Mouse (Mus musculus): ENCODE measurements around the gene Casc1.

Gene Casc1

GRCm38 (mm10) chr6:145210816-145211338, at the start of gene Casc1, which contains the start of gene Etfrf1:
TSS of gene Casc1 (minus strand) at chr6:145211005.
TSS of gene Etfrf1 (plus strand) at chr6:145211134.
- DNase-seq (ENCODE audit: low spot score): peak; percentile 99

GRCm38 (mm10) chr6:145256701-145257073, 45.9 kb upstream of the Casc1 start:
- no peak for DNase-seq (ENCODE audit: low spot score)

GRCm38 (mm10) chr6:145255952-145256700, 45.3 kb upstream of the Casc1 start:
- no peak for DNase-seq (ENCODE audit: low spot score)

GRCm38 (mm10) chr6:145250820-145251219, 40.0 kb upstream of the Casc1 start:
- no peak for DNase-seq (ENCODE audit: low spot score)

- DNase-seq (ENCODE audit: low spot score): peak; percentile 96
Measured at GRCm38 (mm10) chr6:145250185-145250791, 39.5 kb upstream of the Casc1 start, which contains the start of gene Kras. TSS of gene Kras (minus strand) at chr6:145250239.

GRCm38 (mm10) chr6:145249291-145250184, 38.7 kb upstream of the Casc1 start:
- DNase-seq (ENCODE audit: low spot score): peak; percentile 79

GRCm38 (mm10) chr6:145247886-145248285, 37.1 kb upstream of the Casc1 start:
- no peak for DNase-seq (ENCODE audit: low spot score)

GRCm38 (mm10) chr6:145246841-145247240, 36.0 kb upstream of the Casc1 start:
- DNase-seq (ENCODE audit: low spot score): no peak

- no peak for DNase-seq (ENCODE audit: low spot score)
Measured at GRCm38 (mm10) chr6:145242521-145242920, 31.7 kb upstream of the Casc1 start.

GRCm38 (mm10) chr6:145240285-145240684, 29.5 kb upstream of the Casc1 start:
- no peak for DNase-seq (ENCODE audit: low spot score)

GRCm38 (mm10) chr6:145237148-145237547, 26.3 kb upstream of the Casc1 start:
- no peak for DNase-seq (ENCODE audit: low spot score)

GRCm38 (mm10) chr6:145235367-145235766, 24.6 kb upstream of the Casc1 start:
- DNase-seq (ENCODE audit: low spot score): no peak

- no peak for DNase-seq (ENCODE audit: low spot score)
Measured at GRCm38 (mm10) chr6:145234391-145234790, 23.6 kb upstream of the Casc1 start.

- no peak for DNase-seq (ENCODE audit: low spot score)
Measured at GRCm38 (mm10) chr6:145226296-145226695, 15.5 kb upstream of the Casc1 start.

- DNase-seq (ENCODE audit: low spot score): no peak
Measured at GRCm38 (mm10) chr6:145224246-145224645, 13.4 kb upstream of the Casc1 start.

GRCm38 (mm10) chr6:145215826-145216225, 5.0 kb upstream of the Casc1 start:
- no peak for DNase-seq (ENCODE audit: low spot score)

- DNase-seq (ENCODE audit: low spot score): no peak
Measured at GRCm38 (mm10) chr6:145213916-145214315, 3.1 kb upstream of the Casc1 start.

- DNase-seq (ENCODE audit: low spot score): no peak
Measured at GRCm38 (mm10) chr6:145211376-145212305, 836 bp upstream of the Casc1 start.

- DNase-seq (ENCODE audit: low spot score): no peak
Measured at GRCm38 (mm10) chr6:145210056-145210680, 637 bp downstream of the Casc1 start.

- no peak for DNase-seq (ENCODE audit: low spot score)
Measured at GRCm38 (mm10) chr6:145205142-145205541, 5.7 kb downstream of the Casc1 start.

GRCm38 (mm10) chr6:145204440-145204839, 6.4 kb downstream of the Casc1 start:
- DNase-seq (ENCODE audit: low spot score): no peak

Data from testis, postnatal 10 days (tissue).